Mouse (Mus musculus): ENCODE measurements around the gene Hes3.
A peak's percentile ranks its signal among the peaks of the same experiment; 100 is the strongest.

Gene Hes3

DNA sequence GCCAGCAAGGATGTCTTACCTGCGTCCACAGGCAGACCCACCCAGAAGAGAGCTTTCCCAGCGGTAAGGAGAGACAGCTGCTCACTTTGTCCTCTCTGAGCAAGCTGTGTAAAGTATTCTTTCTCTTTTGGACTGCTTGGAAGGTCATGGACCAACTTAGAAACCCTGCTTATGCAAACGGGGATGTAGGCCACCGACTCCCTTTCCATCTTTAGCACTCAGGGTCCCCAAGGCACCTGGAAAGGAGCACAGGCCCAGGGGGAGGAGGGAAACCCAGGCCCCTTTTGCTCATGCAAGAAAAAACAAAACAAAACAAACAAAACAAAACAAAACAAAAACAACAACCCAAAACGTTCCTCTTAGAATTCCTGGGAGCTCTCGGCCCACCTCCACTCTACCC, at the start of gene Hes3:
Gene Hes3, minus strand, starts transcription at position 101 of the 400 bp plus-strand sequence.
- no peak for DNase-seq (ENCODE audit: low read depth, low spot score)

DNA sequence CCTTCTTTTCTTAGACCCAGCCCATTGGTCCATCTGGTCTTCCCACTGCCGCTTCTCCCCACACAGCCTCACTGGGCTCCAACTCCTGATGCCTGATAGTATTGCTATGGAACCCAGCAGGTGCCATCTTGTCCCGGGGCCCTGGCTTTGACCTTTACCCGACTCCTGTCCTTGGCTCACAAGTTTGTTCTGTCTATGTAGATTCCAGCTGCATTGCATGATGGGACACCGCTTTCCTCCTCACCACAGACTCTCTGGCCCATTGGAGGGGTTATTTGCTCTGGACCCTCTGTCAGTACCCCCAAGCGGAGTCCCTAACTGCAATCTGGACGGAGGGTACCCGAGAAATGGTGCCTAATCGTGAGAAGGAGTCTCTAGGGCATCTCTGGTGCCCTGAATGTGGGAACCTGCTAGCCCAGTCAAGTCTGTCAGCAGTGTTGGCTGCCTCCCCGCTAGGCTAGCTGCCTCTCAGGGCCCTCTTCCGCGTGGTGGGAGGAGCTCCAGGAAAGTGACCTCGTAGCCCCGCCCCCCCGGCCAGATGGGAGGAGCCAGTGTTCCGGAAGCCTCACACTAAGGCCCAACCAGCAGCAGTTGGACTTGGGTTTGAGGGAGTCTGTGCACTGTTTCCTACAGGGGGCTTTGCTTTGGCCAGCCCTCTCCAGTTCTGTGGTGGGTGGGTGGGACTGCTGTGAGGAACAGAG, 49.3 kb upstream of the Hes3 start:
- no peak for DNase-seq (ENCODE audit: low read depth, low spot score)

DNA sequence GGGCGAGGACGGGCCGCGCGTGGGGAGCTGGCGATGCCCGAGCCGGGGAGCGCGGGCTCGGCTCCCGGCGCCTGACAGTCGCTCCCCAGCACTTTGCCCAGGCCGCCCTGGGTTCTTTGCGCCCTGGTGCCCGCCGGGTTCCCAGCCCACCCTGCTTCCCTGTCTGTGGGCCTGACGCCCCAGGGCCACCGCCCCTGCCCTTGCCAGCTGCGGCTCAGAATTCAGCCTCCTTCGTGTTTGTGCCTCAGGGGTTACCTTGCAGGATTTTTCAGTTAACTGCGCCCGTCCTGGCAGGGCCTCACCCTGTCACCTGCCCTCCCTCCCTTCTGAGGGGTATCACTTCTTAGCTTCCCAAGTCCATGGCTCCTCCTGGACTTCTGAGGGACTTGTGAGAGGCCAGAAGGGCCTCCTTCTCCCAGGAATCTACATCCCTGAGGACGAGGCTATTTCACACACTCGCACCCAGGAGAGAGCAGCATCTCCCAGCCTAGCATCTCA, 47.9 kb upstream of the Hes3 start:
- no peak for DNase-seq (ENCODE audit: low read depth, low spot score)

DNA sequence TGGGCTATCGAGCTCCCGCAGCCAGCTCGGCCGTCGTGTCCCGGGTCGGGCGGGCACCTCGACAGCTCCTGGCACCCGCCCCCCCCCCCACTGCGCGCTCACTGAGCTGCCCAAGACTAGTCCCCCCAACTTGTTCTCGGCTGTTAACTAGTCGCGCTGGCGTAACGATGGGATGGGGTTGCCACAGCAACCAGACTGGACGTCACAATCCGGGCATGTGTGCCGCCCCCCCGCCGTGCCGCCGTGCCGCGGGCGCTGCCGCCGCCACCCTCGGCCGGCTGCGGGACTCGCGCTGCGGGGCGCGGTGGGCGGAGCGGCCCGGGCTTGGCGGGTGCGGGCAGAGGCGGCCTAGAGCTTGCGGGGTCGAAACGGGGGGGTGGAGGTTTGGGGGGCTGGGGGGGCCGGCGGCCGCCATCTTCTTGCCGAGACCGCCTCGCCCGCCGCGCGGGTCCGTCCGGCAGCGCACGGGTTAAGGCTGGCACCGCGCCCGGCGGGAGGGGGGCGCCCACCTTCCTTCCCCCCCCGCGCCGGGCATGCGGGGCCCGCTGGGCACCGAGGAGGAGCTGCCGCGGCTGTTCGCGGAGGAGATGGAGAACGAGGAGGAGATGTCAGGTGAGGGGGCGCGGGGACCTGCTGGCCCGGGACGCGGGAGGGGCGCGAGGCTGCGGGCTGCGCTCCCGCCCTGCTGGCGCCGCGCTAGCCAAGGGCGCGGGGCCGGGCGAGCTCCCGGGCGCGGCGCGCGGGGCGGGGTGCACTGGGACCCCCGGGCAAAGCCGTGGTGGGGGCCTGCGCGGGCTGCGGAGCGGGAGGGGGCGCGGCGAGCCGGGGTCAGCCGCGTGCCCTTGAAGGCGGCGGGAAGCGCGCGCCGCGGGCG, 47.2 kb upstream of the Hes3 start, which contains the start of gene Chd5:
Gene Chd5, plus strand, starts transcription at position 233 of the 874 bp plus-strand sequence.
- no peak for DNase-seq (ENCODE audit: low read depth, low spot score)

DNA sequence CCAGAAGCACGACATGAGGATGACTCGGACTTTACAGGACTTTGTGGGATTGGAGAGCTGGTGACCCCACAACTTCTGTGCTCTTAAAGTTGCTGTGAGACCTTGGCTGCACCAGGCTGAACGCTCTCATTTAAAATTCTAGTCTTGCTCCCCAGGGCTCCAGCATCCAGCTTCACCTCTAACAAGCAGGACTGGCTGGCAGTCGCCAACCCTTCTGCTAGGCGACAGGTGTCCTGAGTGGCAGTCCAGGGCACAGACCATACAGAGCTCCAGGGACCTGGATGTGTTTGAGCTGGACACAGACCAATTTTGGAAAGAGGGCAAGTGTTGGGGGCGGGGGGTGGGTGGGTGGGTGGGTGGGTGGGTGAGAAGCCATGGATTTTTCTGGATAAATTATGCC, 46.3 kb upstream of the Hes3 start:
- no peak for DNase-seq (ENCODE audit: low read depth, low spot score)

DNA sequence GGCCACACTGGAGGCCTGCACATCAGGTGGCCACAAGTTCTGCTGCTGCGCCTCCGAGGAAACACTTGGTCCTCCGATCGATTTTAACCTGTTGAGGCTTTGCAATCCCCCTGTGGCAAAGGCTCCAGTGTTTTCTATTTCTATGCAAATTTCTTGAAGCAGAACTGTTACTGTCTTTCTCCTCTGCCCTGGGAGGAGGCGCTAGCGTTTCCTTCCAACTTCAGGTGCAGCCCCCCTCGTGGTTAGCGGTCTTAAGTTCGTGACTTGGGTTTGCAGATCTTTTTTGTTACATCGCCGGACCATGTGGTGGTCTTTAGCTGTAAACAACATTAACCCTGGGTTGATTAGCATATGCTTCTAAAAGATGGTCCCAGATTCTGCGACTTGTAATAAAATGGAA, 42.1 kb upstream of the Hes3 start:
- no peak for DNase-seq (ENCODE audit: low read depth, low spot score)

DNA sequence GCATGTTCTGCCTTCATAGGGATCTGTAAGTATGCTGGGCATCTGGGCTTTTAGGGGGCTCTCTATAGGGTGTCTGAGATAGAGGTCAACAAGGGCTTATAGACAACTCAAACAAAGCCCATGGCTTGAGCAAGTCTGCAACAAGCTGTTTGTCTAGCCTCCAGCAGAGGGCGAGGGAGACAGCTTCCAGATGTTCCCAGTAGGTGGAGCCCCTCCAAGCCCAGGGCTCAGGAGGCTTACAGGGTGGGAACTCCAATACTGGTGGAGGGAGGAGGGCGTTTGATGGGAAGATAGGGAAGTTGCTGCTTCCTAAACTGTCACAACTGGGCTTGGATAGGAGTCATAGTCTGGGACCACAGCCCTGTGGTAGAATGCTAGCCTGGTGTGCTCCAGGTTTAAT, 41.5 kb upstream of the Hes3 start:
- DNase-seq (ENCODE audit: low read depth, low spot score): no peak

DNA sequence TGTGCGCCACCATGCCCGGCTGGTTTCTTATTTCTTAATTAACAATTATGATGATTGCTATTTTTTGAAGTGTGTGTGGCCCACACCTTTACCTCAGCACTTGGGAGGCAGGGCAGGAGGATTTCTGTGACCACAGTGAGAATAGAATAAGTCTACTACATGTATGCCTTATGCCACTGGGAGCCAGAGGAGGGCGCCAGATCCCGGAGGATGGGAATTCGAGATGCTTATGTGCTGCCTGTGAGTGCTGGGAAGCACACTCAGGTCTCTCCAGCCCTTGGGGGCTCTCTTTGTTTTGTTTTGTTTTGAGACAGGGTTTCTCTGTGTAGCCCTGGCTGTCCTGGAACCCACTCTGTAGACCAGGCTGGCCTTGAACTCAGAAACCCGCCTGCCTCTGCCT, 37.2 kb upstream of the Hes3 start:
- no peak for DNase-seq (ENCODE audit: low read depth, low spot score)

DNA sequence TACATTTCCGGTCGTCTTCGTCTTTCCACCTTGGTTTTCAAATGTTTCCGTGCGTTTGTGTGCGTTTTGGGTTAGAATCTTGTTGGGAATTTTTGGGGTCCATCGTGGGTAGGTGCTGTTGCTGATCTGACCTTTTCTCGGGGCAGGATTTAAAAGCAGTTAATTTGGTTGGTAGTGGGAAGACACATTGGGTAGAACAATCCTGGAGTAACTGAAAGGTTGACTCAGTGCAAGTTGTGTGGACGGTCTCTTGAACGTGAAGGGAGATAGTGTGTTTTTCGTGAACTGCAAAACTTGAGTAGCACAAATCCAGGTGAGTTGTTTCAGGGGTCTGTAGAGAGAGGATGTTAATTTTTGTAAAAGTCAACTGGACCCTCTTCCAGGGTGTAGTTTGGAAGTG, 35.1 kb upstream of the Hes3 start:
- no peak for DNase-seq (ENCODE audit: low read depth, low spot score)

DNA sequence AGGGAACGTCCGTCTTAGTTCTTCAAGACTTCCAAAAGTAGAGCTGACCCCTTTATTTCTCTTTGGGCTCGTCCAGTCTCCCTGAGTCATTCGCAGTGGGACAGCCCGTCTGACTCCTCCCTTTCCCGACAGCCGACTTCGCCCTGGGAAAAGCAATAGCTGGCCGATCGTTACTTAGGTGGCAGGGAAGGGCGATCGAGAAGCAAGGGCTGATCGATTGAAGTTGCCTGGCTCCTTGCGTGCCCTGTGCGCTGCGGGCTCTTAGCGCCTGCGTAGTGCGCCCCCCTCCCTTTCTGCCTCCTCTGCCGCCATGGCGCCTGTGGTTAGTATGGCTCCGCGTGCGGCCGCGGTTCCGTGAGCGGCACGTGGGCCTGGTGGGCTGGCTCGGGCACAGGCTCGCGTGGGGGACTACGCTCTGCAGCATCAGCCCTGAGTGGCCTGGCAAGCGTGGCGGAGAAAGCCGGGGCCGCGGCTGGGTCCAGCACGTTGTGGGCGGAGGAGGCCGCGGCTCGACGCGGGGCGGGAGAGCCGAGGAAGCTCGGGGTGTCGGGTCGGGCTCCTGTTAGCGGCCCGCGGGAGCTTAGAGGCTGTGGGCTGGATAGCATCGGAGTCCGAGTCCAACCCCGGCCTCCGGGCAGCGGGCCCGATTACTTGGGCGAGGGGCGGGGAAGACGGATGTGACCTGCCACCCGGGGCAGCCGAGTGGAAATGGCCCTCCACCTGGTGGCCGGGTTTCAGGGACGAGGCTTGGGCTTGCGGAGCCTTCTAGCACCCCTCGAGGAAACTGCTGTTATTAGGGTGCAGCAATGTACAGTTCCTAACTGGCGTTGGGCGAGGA, 34.3 kb upstream of the Hes3 start, which contains the start of gene Rpl22:
Gene Rpl22, plus strand, starts transcription at position 169 of the 838 bp plus-strand sequence.
- DNase-seq (ENCODE audit: low read depth, low spot score): peak; percentile 99

DNA sequence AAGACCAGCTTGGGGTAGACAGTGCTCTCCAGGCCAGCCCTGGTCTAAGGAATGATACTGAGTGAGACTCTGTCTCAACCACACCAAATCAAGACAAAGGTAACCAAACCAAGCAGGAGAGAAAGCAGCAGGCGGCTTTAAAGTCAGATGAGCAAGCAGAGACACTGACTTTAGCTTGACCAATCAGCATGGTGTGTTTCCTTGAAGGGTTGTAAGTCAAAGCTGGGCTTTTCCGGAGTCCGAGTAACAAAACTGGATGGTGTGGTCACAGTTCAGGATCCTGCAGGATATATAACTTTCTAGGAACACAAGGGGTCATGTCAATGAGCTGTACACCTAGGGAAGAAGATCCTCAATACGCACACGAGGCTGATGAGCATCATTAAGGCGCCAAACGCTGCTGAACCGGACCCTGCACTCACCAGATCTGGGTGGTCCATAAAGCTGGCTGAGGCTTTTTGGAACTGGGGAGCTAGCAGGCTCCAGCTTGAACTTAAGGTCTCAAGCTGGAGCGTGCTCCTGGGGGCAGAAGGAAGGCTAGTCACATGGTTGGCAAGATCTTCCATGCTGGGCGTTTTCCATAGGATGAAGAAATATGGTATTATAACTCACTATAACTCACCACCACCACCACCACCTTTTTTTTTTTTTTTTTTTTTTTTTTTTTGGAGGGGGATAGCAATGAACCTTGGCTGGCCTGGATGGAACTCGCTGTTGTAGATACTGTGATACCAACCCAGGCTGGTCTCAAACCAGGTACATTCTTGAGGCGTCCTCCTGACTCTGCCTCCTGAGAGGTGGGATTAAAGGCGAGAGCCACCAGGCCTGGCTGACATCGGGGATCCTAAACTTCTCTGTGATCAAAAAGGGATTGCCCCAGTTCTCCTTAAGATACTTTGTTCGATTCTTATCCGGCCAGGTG, 33.4 kb upstream of the Hes3 start:
- no peak for DNase-seq (ENCODE audit: low read depth, low spot score)

DNA sequence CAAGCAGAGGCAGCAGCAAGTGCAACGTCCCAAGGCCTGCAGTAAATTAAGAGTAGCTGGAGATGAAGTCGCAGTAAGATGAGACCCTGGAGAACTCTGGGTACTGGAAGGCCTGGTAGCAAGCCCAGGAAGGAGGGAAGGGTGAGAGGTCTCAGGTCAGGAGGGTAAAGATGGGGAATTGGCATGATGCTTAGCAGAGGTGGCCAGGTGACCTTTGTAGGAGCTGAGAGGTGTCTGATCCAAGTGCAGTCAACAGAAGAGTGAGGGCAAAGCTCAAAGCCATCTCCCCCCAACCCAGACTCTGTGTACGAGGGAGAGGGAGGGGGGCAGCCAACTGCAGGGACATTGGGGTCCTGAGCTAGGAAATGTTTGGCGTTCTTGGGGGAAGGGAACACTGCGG, 30.0 kb upstream of the Hes3 start:
- no peak for DNase-seq (ENCODE audit: low read depth, low spot score)

DNA sequence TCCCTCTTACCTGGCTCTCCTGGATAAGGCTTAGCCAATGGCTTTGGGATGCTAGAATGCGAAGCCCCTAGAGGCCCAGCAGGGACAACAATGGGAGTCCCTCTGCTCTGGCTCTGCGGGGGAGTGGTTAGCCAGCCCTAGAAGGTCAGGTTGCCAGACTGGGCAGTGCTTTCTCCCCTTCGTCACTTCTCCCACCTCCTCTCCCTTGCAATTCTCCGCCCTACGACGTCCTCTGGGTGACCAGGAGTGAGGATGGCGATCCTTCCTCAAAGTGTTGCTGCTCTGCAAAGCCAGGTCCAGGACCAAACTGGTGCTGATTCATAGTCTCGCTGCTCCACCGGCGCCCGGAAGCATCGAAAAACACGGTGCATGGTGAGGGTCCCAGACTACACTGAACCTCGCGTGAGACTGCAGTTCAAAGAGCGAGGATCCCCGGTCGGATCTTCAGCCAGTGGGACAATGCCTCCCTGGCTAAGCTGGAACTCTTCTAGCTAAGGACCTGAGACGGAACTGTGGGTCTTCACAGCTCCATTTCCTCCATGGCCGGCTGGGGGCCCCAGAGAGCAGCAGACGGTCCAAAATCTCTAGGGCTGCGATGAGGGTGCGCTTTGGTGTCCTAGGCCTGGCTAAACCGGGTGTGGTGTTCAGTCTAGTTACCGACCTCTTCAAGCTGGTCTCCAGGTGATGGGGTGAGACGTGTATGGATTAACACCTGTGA, 27.2 kb upstream of the Hes3 start, which contains the start of gene Rnf207:
Gene Rnf207, minus strand, starts transcription at position 477 of the 718 bp plus-strand sequence.
- DNase-seq (ENCODE audit: low read depth, low spot score): no peak

DNA sequence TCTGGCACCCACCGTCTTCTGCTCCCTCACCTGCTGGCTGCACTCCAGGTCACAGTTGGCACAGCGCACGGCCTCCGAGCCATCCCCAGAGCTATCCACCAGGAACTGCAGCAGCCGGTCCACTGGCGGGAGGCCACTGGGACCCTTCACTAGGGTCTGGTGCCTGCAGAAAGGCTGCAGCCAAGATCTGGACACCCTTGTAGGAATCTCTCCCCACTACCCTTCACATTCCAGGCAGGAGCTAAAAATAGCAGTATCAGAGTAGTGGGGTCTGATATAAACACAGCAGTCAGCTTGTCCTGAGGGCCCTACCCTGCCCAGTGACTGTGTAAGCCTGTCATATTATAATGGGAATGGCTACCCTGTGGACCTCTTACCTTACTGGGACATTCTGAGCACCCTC, 26.2 kb upstream of the Hes3 start:
- DNase-seq (ENCODE audit: low read depth, low spot score): no peak

DNA sequence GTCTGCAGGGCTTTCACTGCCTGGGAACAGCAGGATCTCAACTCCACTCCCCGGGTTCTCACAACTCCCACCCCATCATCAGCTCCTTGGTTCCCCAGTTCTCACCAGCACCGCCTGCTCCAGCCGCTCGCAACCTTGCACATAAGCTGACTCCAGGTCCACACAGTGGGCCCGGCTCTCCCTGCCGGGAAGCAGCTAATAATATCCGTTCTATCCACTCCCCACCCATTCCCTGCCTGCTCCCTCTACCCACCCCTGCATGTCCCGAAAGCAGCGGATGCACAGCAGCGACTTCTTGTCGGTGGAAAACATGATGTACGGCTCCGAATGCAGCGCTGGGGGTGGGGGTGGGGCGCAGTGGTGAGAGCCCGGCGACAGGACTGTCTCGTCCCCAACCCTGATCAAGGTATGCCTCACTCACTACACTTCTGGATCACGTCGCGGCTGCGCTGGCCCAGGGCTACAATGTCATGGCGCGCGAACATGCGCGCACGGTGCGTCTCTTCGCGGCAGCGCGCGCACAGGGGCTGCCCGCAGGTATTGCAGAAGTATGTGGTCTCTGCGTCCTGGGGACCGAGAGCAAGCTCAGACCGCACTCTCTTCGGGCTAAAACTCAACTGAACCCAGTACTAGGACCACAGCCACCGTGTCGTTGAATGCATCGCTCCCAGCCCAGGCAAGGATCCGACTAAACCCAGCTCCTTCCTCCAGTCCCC, 24.2 kb upstream of the Hes3 start:
- DNase-seq (ENCODE audit: low read depth, low spot score): no peak

DNA sequence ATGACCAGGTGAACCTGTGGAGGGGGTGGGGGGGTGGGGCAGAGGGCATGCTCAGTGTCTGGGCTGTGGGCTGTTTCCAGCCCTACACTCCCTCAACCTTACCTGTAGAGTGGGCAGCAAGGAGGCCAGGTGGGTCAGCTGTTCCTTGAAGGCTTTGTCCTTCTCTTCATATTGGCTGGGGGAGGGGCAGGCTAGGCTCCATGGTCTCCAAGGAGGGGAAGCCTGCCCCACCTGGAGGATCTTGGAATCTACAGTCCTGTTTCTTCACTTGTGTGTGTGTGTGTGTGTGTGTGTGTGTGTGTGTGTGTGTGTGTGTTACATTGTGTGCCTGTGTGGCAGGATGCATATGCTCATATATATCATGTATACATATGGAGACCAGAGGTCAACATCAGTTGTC, 22.5 kb upstream of the Hes3 start:
- DNase-seq (ENCODE audit: low read depth, low spot score): no peak

DNA sequence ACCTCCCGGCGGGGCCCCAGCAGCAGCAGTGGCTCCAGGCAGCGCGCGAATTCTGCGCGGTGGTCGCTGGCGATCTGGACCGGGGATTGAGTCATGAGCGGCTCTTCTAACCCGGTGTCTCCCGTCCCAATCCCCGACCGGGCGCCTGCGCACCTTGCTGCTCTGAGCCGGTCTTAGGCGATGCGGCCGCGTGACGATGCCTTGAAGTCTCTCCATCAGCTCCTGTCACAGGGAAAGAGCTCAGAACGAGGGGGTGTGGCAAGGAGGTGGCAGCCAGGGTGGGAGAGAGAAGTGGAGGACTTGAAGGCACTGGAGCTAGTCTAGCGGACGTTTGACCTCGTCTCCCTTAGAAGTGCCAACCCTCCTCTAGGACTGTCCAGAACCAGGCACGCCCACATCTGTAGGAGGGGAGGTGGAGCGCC, 21.8 kb upstream of the Hes3 start:
- no peak for DNase-seq (ENCODE audit: low read depth, low spot score)

DNA sequence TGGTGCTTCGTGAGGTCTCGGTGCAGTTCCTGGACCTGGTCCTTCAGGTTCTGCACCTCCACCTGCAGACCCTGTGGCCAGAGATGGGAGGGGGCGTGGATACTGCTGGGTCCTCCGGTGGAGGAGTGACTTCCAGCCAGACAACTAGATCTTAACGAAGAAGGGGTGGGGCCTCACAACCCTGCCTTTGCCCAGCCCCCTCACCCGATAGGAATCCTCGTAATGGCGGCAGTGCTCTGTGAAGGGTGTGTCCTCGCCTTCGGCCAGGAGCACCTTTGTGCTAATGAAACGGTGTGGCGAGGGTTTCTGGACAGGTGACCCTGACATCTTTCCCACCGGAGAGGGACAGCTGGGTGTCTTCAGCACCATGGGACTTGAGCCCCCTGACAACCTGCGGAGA, 20.7 kb upstream of the Hes3 start:
- no peak for DNase-seq (ENCODE audit: low read depth, low spot score)

DNA sequence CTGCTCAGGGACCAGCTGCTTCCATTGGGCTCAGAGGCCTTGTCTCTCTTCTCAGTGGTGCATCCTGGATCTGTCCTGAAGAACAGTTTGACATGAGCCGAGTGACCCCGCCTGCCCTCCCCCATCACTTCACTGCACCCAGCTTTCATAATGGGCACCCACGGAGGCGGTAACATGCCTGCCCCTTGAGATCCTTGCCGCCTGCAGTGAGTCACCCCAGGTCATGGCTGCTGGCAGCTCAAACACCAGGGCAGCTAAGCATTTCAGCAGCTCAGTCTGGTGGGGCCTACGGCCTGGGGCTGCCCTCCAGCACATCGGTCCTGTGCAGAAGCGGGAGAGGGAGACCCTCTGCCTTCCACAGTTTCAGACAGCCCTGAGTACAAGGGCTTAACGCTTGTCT, 16.1 kb upstream of the Hes3 start:
- DNase-seq (ENCODE audit: low read depth, low spot score): no peak

All from telencephalon, adult 2 months (tissue).